Mouse (Mus musculus) heart, adult 8-10 months (tissue): ENCODE results near the gene Ythdf2. TPM values are rescaled to one million over a fixed set of nuclear protein-coding genes. Genes with fewer than 3 reads are reported as not detected.

Source experiments
- DNase-seq: peaks from one replicate; pipeline ENCODE4 v3.0.0; 2022; ENCODE audit warnings: low spot score
- total RNA-seq, 4 experiments: library from RNA; stranded (reverse); gene quantifications; 2 replicates each; pipeline ENCODE4 v1.2.4; 2022

Gene Ythdf2
- total RNA-seq, 4 experiments from 2014 or later, result 23.8 to 27.1 (median 26.5) TPM

DNA sequence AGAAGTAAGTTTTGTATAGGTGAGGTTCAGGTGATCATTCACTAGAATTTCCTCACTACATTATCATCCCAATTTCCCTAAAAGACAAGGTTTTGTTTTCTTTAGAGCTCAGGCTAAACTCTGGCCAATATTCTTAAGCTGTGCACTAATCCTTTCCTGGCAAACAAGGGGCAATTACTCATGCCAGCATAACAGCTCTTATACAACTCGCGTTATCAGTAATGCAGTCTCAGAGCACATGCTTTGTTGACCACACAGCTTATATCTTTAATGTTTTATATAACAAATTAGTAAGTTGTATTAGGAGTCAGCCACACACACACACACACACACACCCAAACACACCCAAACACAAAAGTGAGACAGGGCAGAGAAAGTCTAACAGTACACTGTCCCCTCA lies 1.8 kb downstream of the Ythdf2 start:
- DNase-seq, result no peak

GRCm38 (mm10) chr4:132209299-132209698 lies 2.8 kb downstream of the Ythdf2 start:
- DNase-seq, result no peak

- no peak for DNase-seq
Observed at GRCm38 (mm10) chr4:132207280-132207679, 4.8 kb downstream of the Ythdf2 start.

GRCm38 (mm10) chr4:132198771-132199170 lies 13.3 kb downstream of the Ythdf2 start:
- no peak for DNase-seq

DNA sequence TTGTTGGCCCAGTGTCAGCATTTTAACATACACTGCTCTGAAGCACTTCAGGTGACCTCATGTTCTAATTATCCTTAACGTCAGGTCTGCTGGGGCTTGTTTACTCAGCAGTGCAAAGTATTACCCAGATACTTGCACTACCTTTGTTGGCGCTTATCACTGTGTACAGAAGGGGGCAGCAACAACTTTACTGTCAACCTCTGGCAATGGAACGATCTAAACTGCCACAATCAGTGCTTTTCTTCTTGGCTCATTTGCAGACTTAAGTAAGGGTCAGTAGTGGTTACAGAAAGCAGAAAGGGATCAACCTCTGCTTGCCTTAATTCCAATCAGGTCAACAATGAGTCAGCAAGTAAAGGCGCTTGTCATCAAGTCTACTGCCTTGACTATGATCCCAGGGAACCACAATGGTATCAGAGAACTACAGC lies 13.8 kb downstream of the Ythdf2 start:
- peak; percentile 16 for DNase-seq

- DNase-seq, result no peak
Observed at GRCm38 (mm10) chr4:132194975-132195374, 17.1 kb downstream of the Ythdf2 start.

- DNase-seq, result no peak
Observed at GRCm38 (mm10) chr4:132194373-132194772, 17.7 kb downstream of the Ythdf2 start.

DNA sequence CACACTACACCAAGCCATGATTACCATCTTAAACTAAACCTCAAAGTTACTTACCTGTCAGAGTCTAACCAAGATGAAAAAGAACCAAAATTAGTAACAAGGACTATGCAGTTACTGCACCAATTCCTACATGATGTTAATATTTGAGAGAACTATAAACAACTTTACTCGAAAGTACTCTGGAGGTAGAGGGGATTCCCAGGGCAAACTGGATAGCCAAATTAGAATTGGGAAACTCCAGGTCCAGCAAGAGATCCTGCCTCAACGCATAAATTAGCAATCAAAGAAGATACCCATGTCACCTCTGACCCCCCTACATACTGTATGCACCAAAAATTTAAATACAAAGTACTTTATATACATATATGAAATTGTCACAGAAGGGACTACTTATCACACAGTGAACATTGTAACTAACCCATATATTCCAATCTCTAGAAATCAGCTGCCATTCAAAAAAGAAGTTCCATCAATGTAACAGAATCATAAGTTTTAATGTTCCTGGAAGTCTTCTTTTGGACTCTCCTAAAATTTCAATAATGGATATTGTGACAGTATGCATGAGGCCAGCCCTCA lies 24.2 kb downstream of the Ythdf2 start:
- no peak for DNase-seq

DNA sequence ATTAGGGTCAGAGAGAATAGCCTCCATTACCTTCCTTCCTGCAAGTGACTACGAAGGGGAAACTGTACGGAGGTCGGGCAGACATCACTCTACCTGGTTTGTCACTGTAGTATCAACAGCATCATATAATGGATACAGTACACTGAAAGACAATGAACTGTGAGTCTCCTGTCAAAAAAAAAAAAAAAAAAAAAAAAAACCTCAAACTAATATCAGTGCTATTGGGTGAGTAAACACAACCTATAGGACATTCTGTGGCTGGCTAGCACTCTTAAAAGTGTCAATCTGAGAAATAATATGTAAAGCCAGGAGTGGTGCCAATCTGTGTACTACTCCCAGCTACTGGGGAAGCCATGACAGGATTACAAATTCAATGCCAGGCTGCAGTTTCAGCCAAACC lies 28.9 kb downstream of the Ythdf2 start:
- no peak for DNase-seq

GRCm38 (mm10) chr4:132181721-132182658 lies 30.1 kb downstream of the Ythdf2 start:
- DNase-seq, result no peak

DNA sequence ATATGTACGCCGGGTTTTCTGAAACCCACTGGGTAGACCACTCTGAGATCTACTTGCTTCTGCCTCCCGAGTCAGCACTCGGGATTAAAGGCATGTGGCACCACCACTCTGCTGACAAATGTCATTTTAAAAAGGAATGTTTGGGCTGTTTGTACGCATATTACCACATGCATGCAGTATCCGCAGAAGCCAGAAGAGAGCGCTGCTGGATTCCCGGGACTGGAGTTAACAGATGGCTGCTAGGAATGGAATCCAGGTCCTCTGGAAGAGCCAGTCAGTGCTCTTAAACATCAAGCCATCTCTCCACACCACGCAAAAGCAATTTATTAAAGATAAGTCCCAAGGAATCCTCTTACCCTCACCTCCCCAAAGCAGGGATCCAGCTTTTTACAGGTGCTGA lies 31.4 kb downstream of the Ythdf2 start:
- DNase-seq, result no peak

GRCm38 (mm10) chr4:132178630-132179059 lies 33.5 kb downstream of the Ythdf2 start:
- DNase-seq, result peak; percentile 55

GRCm38 (mm10) chr4:132176474-132176873 lies 35.6 kb downstream of the Ythdf2 start:
- no peak for DNase-seq

GRCm38 (mm10) chr4:132170891-132171290 lies 41.2 kb downstream of the Ythdf2 start:
- DNase-seq, result no peak

DNA sequence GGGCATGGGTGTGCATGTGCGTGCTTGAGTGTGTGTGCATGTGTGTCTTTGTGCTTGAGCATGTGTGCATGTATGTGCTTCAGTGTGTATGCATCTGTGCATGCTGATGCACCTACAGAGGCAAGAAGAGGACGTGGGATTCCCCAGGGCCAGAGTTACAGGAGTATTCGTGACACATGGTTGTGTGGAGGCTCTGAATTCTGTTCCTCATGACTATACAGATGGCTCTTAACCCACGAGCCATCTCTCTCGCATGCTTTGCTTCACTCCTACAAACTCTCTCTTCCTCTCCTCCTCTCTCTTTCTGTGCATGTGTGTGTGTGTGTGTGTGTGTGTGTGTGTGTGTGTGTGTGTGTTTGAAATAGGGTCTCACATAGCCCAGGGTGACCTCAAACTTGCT lies 42.3 kb downstream of the Ythdf2 start:
- DNase-seq, result no peak

DNA sequence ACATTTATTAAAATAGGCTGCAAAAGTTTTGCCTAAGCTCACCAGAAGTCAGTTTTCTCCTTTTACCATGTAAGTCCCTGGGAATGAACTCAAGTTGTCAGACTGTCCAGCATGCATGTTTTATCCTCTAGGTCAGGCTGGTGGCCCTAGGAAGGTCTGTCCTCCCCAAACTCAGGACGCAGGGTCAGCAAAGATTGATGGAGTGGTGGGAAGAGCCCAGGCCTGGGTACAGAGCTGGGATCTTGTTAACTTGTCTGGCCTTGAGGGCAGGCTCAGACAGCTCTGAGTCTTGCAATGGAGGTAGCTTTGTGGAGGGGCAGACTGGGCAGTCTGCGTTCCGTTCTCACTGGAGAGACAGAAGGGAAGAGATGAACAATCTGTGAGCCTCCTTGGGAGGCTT lies 42.8 kb downstream of the Ythdf2 start:
- no peak for DNase-seq

GRCm38 (mm10) chr4:132167436-132167835 lies 44.7 kb downstream of the Ythdf2 start:
- peak; percentile 31 for DNase-seq

- DNase-seq, result no peak
Observed at GRCm38 (mm10) chr4:132166350-132167290, 45.5 kb downstream of the Ythdf2 start.

GRCm38 (mm10) chr4:132165691-132166090 lies 46.4 kb downstream of the Ythdf2 start:
- DNase-seq, result no peak

GRCm38 (mm10) chr4:132156941-132157622 lies 55.0 kb downstream of the Ythdf2 start:
- no peak for DNase-seq
